Mouse (Mus musculus): ENCODE results near the gene Sec1. TPM values are rescaled to one million over a fixed set of nuclear protein-coding genes. Genes with fewer than 3 reads are reported as not detected.

Sec1 gene
- polyA plus RNA-seq, 2 experiments, result 0.92 to 1.7 TPM

GRCm38 (mm10) chr7:45721642-45722347, 27.6 kb upstream of the Sec1 start:
- Histone ChIP-seq H3K36me3 (ENCODE audit: control insufficient read depth, insufficient read depth, low read length) (peaks cover 77% of the 10 kb centered on the region), H3K4me2 (replicated peaks; ENCODE audit: low read depth, low read length, severe bottlenecking) (no peak overlapping the region), H3K4me1 (ENCODE audit: control insufficient read depth, insufficient read depth, low read length) (peaks cover 9% of the 10 kb centered on the region), H3K9ac (ENCODE audit: low read depth, low read length, severe bottlenecking) (no peak overlapping the region), H3K27ac (replicated peaks; ENCODE audit: low read depth, low read length) (no peak overlapping the region), H3K9me3 (ENCODE audit: control insufficient read depth, low read length) (no peaks in the 10 kb centered on the region), H3K4me3 (replicated peaks; ENCODE audit: low read length) (no peak overlapping the region), H3K27me3 (ENCODE audit: control insufficient read depth, insufficient read depth, low read length) (no peaks in the 10 kb centered on the region)
- no peak for TF ChIP-seq POLR2A (IDR thresholded peaks at IDR 0.05; ENCODE audit: borderline replicate concordance, extremely low read depth, insufficient read depth, insufficient read length)
- 56% methylated on average over 13 of the region's 13 CpGs for WGBS
- ATAC-seq (ENCODE audit: low FRiP score, low read depth), result no peak
- no peak for DNase-seq (ENCODE audit: low spot score)

- H3K4me3 ChIP-seq (replicated peaks; ENCODE audit: low read length), result no peak overlapping the region
- no peaks in the 10 kb centered on the region for H3K27me3 ChIP-seq (ENCODE audit: control insufficient read depth, insufficient read depth, low read length)
- no peak overlapping the region for H3K27ac ChIP-seq (replicated peaks; ENCODE audit: low read depth, low read length)
- DNase-seq (ENCODE audit: low spot score) (no peak), ATAC-seq (ENCODE audit: low FRiP score, low read depth) (no peak)
- no peak overlapping the region for H3K4me2 ChIP-seq (replicated peaks; ENCODE audit: low read depth, low read length, severe bottlenecking)
- peaks cover 15% of the 10 kb centered on the region for H3K4me1 ChIP-seq (ENCODE audit: control insufficient read depth, insufficient read depth, low read length)
- 79% methylated on average over 7 of the region's 7 CpGs for WGBS
- no peak for TF ChIP-seq POLR2A (IDR thresholded peaks at IDR 0.05; ENCODE audit: borderline replicate concordance, extremely low read depth, insufficient read depth, insufficient read length)
- H3K9ac ChIP-seq (ENCODE audit: low read depth, low read length, severe bottlenecking), result no peak overlapping the region
- no peaks in the 10 kb centered on the region for H3K9me3 ChIP-seq (ENCODE audit: control insufficient read depth, low read length)
- peaks cover 72% of the 10 kb centered on the region for H3K36me3 ChIP-seq (ENCODE audit: control insufficient read depth, insufficient read depth, low read length)
Observed at GRCm38 (mm10) chr7:45721234-45721571, 27.0 kb upstream of the Sec1 start.

DNA sequence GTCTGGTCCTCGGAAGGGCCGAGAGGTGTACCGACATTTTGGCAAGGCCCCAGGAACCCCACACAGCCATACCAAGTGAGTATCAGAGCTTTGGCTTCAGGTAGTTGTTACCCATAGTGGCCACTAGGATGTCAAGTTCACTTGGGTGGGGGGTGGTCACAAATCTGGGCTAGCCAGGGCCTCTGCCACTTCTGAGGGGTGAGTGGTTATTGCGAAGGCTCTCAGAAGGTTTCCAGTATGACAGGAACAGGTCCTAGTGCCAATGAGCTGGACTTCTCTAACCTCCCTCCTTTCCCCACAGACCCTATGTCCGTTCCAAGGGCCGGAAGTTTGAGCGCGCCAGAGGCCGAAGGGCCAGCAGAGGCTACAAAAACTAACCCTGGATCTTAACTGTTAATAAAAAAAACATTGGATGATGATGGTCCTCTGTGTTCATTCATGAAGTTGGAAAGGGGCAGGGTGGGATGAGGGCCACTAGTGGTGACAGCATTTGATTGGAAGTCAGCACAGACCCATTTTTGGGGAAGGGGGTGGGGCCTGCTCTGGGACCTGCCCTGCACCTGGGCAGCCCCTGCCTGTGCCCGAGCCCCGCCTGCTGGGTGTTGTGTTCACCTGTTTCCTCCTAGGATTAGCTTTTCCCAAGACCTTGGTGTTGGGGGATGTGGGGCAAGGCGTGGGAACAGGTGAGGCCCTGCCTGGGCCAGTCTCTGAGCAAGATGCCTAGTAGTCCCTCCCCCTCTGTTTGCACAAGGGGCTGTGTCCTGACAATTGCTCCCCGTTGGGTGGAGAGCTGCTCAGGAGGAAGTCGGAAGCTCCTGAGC, 26.4 kb upstream of the Sec1 start, which contains the start of gene Fam83e:
Fam83e (plus strand) TSS at position 800 of the 821 bp plus-strand sequence.
- Histone ChIP-seq H3K27ac (replicated peaks; ENCODE audit: low read depth, low read length) (no peak within 1 kb of the TSS), H3K4me3 (replicated peaks; ENCODE audit: low read length) (no peak within 1 kb of the TSS)

DNA sequence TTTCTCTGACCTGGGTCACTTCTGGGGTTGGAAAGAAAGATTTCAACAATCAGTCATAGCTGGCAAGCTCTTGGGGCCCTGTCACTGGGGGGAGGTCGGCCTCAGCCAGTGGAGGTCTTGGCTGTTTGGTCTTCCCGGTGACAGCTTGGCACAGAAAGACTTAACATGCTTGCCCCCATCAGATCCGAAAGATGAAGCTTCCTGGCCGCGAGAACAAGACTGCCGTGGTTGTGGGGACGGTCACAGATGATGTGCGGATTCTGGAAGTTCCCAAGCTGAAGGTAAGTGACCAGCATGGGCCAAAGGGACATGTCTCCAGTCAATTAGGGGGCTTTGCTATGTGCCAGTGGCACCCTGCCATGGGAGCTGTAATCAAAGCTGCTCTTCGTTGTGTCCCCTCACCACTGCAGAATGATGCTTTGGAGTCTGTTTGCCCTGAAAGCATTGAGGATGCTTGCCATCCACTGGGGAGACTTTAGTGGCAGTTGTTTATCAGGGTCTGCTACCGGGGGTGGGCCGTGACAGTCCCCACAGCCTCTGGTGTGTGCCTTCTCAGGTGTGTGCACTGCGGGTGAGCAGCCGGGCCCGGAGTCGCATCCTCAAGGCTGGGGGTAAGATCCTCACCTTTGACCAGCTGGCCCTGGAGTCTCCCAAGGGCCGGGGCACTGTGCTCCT, 25.7 kb upstream of the Sec1 start:
- H3K4me3 ChIP-seq (replicated peaks; ENCODE audit: low read length), result peak overlapping the region; percentile 77; the same call in 1 of the 2 replicates
- no peak for TF ChIP-seq POLR2A (IDR thresholded peaks at IDR 0.05; ENCODE audit: borderline replicate concordance, extremely low read depth, insufficient read depth, insufficient read length)
- WGBS, result 90% methylated on average over 15 of the region's 16 CpGs
- H3K36me3 ChIP-seq (ENCODE audit: control insufficient read depth, insufficient read depth, low read length), result peaks cover 62% of the 10 kb centered on the region
- H3K4me2 ChIP-seq (replicated peaks; ENCODE audit: low read depth, low read length, severe bottlenecking), result peak overlapping the region; percentile 89; the same call in 1 of the 2 replicates
- no peaks in the 10 kb centered on the region for H3K9me3 ChIP-seq (ENCODE audit: control insufficient read depth, low read length)
- H3K27ac ChIP-seq (replicated peaks; ENCODE audit: low read depth, low read length), result no peak overlapping the region
- H3K4me1 ChIP-seq (ENCODE audit: control insufficient read depth, insufficient read depth, low read length), result peaks cover 24% of the 10 kb centered on the region
- no peaks in the 10 kb centered on the region for H3K27me3 ChIP-seq (ENCODE audit: control insufficient read depth, insufficient read depth, low read length)
- DNase-seq (ENCODE audit: low spot score) (no peak), ATAC-seq (ENCODE audit: low FRiP score, low read depth) (no peak)
- H3K9ac ChIP-seq (ENCODE audit: low read depth, low read length, severe bottlenecking), result 0 out of 2 replicates have a peak overlapping the region, but pooled peaks have one; percentile 96

More for the DNA sequence above, 26.4 kb upstream of the Sec1 start, which contains the start of gene Fam83e:
- ATAC-seq (ENCODE audit: low FRiP score, low read depth) (no peak), DNase-seq (ENCODE audit: low spot score) (no peak)
- 81% methylated on average over 14 of the region's 14 CpGs for WGBS
- TF ChIP-seq POLR2A (IDR thresholded peaks at IDR 0.05; ENCODE audit: borderline replicate concordance, extremely low read depth, insufficient read depth, insufficient read length), result no peak
- Histone ChIP-seq H3K36me3 (ENCODE audit: control insufficient read depth, insufficient read depth, low read length) (peaks cover 67% of the 10 kb centered on the region), H3K9me3 (ENCODE audit: control insufficient read depth, low read length) (no peaks in the 10 kb centered on the region), H3K9ac (ENCODE audit: low read depth, low read length, severe bottlenecking) (no peak within 1 kb of the TSS), H3K4me2 (replicated peaks; ENCODE audit: low read depth, low read length, severe bottlenecking) (no peak within 1 kb of the TSS), H3K27me3 (ENCODE audit: control insufficient read depth, insufficient read depth, low read length) (no peaks in the 10 kb centered on the region), H3K4me1 (ENCODE audit: control insufficient read depth, insufficient read depth, low read length) (peaks cover 21% of the 10 kb centered on the region)

DNA sequence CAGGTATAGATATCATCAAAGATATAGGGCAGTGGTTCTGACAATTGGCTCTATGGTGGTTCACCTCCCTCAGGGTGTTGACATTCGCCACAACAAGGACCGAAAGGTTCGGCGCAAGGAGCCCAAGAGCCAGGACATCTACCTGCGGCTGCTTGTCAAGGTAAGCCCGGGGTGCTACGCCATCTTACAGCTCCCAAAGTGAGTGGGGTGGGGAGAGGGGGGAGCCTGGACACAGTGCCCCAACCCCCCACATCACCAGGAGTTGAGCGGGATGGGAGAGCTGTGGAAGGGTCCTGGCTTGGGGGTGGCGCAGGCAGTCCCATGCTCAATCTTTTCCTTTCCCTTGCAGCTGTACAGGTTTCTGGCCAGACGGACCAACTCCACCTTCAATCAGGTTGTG, 25.0 kb upstream of the Sec1 start:
- Histone ChIP-seq H3K4me2 (replicated peaks; ENCODE audit: low read depth, low read length, severe bottlenecking) (peak overlapping the region; percentile 89), H3K27ac (replicated peaks; ENCODE audit: low read depth, low read length) (no peak overlapping the region), H3K9me3 (ENCODE audit: control insufficient read depth, low read length) (no peaks in the 10 kb centered on the region), H3K36me3 (ENCODE audit: control insufficient read depth, insufficient read depth, low read length) (peaks cover 55% of the 10 kb centered on the region), H3K9ac (ENCODE audit: low read depth, low read length, severe bottlenecking) (peak overlapping the region; percentile 96), H3K27me3 (ENCODE audit: control insufficient read depth, insufficient read depth, low read length) (no peaks in the 10 kb centered on the region), H3K4me3 (replicated peaks; ENCODE audit: low read length) (peak overlapping the region; percentile 77), H3K4me1 (ENCODE audit: control insufficient read depth, insufficient read depth, low read length) (peaks cover 29% of the 10 kb centered on the region)
- 81% methylated on average over 10 of the region's 10 CpGs for WGBS
- TF ChIP-seq POLR2A (IDR thresholded peaks at IDR 0.05; ENCODE audit: borderline replicate concordance, extremely low read depth, insufficient read depth, insufficient read length), result no peak
- no peak for ATAC-seq (ENCODE audit: low FRiP score, low read depth)
- DNase-seq (ENCODE audit: low spot score), result no peak
